Mouse (Mus musculus) R1 (cell line): ENCODE results near the gene Pde4d.

Experiments
- DNase-seq: peaks from one replicate; pipeline ENCODE4 v3.0.0-alpha.2; 2018; ENCODE audit warnings: low read depth, low spot score

Gene Pde4d

DNA sequence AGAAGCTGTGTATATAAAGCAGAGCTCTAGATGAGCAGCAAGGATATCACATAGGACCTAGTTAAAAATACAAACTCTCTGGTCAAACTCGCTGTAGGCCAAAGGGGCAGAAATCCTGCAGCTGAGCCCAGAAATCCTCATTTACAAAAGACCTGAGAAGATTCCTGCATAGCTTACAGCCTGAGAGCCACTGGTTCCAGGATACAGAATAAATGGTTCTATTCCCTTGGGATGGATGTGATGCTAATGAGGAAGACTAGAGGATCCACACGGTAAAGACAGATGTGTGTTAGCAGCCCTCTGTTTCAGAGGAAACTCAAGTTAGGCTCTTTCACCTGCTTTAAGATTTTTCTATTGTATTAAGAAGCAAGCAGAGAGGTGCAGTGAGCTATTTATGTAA lies 1041.1 kb downstream of the Pde4d start:
- DNase-seq, result no peak

DNA sequence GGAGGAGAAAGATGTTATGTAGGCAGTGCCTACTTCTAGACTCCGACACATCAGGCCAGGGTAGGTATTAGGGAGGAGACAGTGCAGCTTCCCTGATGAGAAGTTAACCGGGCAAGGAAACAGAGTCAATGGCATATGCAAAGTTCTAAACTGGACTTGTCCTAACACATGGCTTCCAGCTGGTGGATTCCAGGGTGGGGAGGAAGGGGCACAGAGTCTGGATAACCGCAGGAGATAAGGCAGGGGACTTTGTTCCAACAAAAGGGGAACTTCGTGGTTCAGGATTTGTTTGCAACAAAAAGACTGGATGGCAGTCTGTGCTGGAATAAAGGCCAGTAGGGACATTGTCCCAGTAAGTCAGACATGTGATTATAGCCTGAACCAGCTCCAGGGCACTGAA lies 1042.1 kb downstream of the Pde4d start:
- no peak for DNase-seq

DNA sequence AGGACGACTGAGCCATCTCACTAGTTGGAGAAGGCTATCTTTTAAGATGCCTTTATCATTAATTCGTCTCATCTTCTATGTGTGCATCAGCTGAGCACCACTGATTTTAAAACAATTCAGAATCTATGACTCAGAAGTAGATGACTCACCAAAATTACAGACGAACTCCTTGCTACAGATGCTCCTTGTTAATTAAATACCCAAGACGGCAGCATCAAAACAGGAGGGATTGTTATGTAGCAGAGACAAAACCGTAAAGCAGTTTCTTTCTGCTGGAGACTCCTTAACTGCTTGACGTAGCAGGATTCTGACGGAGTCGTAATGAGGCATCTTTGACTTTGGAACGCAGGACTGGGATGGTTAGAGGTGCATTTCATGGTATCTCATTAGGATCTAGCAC lies 1050.6 kb downstream of the Pde4d start:
- DNase-seq, result no peak

DNA sequence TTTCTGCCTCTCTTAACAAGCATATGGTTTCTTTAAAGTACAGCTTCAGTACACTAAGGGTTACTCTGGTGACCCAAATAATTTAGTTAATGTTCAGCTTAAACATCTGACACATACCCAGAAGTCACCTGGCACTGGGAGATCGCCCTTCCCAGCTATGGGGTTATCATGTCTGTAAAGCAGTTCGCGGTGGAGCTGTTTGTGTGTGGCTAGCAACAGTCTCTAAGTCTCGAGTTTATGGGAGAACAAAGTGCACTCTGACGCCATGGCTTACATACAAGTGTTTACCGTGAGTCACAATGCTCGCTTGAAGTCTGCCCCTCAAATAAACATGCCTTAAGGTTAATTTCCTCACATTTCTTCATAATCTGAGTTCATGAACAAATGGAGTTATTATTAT lies 1053.0 kb downstream of the Pde4d start:
- DNase-seq, result no peak

DNA sequence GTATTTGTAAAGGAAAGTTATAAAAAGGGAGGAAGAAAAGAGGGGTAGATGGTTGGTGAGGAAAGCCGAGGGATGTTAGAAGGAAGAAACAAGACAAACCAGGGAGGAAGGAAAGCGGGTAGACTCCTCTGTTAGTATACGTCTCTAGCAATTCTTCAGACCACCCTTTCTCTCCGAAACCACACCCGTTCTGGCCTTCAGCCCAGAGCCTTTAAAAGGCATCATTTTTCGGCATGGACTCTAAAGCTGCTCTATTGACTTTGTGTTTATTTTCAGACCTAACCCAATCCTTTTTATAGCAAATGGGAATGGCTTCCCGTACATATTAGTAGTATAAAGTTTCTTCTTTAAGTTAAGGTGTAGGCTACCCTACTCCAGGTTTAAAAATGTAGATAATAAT lies 1057.0 kb downstream of the Pde4d start:
- DNase-seq, result no peak

DNA sequence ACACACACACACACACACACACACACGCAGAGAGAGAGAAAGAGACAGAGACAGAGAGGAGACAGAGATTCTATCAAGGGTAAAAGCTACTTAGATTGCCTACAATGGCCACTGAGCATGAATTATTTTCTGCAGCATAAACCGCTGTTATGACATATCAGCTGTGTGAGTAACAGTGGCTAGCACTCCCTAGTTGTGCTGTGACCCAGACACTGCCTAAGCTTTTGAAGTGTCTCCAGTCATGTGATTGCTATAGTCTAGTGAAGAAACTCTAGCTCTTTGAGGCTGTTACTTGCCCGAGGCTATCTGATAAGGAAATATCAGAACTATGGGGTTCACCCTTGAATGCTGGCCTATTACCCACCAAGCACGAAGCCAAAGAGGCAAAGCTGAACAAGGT lies 1058.7 kb downstream of the Pde4d start:
- no peak for DNase-seq

DNA sequence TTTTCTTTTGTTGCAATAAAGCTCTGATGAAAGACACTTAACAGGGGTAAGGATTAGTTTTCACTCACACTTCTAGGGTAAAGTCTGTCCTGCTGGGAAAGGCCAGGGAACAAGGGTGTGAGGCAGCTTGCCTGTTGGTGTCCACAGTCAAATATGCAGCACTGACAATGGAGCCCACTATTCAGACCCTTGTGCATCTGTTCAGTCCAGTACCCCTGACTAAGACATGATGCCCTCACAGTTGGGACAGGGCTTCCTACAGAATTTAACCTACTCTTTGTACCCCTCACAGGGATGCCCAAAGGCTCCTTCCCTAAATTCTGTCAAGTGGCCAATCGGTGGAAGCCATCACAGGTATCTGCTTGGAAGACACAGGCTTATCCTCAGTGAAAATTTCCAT lies 1068.4 kb downstream of the Pde4d start:
- no peak for DNase-seq

DNA sequence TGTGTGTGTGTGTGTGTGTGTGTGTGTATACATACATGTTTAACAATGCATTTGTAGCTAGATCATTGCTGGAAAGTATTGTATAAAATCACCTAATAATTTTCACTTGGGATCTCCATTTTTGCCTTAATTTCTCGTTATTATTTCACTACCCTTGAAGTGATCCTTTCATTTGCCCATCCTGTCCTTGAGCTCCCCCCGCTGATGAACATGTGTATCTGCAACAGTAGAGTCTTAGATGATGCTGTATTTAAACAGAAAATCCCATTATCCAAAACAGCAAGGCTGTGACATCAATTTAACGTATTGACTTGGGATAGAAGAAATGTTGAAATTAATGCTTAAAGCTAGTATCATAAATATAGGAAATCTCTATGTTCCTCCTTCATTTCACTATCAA lies 1069.7 kb downstream of the Pde4d start:
- peak; percentile 28 for DNase-seq

DNA sequence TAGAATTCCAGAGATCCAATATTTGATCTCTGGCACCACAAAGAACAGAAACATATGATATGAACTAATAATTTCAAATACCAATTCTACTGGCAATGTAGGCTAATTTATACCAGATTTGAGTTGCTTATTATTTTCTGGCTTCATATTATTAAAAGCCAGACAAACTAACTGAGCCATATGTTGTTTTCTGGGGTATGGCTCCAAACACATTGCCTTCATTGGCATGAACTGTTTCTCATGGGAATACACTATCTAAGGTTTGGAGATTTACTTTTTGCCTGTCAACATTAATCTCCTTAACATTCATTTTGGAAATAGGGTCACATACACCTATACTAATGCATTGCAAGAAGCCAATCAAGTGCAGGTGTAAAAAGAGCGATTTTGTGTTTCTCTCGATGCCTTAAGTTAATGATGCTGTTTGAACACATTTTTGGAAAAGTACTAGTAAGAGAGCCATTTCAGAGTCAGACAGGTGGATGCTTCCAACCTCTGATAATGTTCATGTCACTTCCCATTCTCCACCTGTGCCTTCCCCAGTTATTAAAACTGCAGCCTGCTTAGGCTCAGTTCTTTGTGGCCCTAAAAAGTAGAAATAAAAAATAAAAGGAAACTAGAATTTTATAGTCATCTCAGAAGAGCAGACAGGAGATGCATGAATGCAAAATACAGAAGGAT lies 1070.4 kb downstream of the Pde4d start:
- DNase-seq, result no peak

DNA sequence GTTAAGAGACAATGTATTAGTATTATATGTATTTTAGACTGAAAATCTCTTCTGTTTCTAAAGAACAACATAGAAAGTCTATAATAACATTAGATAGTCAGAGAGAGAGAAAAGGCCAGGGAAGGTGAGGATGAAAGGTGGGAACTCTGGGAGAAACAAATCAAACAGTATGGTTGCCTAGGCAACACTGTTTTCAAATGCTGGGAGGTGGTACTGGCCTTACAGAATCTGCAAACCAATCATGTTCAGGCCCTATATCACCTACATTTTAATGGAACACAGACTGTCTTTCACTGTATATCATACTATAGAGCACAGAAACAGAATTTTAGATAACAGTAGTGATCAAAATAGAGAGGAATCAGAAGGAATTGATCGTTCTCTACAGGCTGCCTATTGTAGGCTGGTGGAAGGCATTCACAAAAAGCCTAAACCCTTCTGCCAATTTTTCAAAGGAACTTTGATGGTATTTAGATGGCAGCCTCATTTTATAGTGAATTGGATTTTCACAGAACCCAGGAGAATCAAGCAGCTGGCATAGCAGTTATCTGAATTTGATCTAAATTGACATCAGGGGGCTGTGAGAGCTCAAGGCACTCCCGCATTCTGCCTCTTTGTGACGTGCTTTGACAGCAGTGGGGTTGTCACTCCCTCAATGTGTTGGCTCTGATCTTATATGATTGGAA lies 1084.2 kb downstream of the Pde4d start:
- no peak for DNase-seq

DNA sequence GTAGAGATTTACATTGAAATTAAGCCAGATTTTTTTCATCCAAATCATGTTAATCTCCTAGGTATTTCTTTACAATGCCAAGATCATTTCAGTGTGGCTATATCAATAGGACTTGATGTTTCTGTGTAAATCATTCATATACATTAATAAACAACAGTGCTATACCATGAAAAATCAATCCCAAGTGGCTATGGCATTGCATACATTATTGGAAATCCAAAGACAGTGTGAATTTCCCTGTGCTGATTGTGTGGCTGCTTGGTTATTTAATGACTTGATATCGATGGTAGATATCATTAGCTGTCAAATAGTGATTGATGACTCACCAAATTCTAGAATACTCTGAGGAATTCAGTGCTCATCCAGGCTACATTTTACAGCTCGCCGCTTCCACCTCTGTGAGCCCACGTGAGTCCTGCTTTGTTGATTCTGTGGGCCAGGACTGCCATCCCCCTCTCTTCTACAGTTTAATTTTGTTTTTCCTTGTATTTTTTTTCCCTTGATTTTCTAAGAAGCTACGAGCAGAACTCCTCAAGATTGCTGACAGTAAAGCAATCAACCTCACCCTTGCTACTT lies 1085.0 kb downstream of the Pde4d start:
- DNase-seq, result no peak

DNA sequence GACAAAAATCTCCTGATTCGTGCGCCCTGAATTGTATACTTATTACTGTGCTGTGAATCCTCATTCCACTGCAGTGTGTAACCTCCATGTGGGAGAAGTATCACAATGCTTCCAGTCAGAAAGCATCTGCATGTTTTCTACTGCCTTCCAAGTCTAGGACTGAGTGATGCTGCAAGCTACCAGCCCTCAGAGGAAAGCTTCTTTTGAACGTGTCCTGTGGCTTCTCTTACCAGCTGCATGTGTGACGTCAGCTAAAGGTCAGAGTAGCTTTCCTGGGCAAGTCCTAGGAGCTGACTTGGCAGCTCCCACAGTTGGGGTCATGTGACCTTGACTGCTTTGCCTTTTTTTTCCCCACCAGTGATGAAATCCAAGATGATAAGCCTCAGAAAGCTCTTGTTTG lies 1086.9 kb downstream of the Pde4d start:
- DNase-seq, result no peak

DNA sequence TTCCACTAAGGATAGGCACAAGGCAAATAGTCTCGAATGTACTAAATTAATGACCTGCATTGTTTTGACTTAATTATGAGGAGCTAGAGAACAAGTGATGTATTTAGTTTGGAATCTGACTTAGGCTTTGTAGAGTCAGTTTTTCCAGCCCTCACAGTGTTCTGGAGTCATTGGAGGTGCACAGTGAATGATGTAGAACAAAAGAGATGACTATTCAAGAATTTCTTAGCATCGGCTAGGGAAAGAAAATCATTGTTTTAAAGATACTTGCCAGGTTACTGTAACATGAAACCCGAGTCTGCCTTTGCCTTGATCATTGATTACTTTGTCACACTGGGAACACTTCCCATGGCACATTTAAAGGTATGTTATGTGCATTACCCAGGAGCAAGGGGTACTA lies 1089.6 kb downstream of the Pde4d start:
- DNase-seq, result no peak

DNA sequence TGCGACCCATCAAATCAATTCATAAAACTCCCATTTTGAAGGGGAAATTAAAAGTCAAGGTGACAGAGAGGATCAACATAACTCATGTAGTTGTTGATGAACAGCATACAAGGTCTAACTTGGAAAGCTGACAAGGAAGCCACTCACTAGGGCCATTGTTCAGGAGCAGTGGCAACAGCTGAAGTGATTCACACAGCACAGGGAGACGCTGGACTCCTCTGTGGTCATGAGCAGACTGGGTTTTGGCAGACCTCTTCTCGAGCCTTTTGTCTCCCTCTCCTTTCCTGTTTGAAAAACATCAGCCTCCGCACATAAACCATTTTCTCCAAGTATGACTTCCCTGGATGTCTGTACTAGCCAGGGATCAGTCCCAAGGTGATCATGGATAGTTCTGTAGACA lies 1094.9 kb downstream of the Pde4d start:
- DNase-seq, result no peak

DNA sequence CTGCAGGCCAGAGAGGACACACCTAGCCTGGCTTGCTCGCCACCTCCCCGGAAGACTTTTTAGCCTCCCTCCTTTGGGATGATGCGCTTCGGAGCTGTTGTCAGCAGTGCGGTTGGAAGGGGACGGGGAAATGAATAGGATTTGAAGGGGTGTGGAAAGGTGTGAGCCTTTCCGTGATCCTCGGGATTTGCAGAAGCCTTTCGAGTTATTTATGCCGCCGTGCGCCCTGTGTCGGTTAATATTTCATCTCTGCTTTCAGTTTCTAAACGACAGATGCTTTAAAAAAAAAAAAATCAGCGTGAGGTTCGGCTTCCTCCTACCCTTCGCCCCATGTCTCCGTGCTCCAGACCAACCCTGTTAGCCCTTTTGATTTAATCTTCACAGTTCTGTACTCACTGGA lies 1096.6 kb downstream of the Pde4d start:
- DNase-seq, result no peak

DNA sequence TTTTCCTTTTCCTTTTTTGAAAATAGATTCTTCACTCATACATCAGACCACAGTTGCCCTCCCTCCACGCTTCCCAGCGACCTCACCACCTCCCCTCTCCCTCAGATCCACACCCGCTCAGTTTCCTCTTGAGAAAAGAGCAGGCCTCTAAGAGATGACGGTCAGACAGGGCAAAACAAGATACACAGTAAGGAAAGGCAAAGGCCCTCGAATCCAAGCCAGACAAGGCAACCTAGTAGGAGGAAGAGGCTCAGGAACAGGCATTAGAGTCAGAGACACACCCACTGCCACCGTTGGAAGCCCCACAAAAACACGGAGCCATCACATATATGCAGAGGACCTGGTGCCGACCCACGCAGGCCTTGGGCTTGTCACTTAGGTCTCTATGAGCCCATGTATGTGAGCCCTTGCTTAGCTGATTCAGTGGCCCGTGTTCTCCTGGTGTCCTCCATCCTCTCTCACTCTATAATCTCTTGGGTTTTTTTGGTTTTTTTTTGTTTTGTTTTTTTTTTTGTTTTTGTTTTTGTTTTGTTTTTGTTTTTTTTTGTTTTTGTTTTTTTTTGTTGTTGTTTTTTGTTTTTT lies 1097.3 kb downstream of the Pde4d start:
- DNase-seq, result peak; percentile 21

DNA sequence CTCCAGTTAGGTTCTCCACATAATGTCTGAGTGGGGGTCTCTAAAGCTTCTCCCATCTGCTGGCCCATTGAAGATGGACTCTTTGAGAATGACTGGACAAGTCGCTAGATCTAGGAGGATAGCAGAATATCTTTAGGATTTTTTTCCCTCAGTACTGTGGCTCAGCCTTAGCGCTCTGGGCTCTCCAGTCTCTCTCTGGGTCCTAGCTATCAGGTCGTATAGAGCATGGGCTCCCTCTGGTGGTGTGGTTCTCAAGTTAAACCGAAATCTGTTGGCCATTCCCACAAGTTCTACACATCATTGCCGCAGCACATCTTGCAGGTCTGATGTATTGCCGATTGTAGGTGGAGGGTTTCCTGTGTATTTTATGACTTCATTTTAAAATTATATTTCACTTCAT lies 1098.0 kb downstream of the Pde4d start:
- peak; percentile 92 for DNase-seq

DNA sequence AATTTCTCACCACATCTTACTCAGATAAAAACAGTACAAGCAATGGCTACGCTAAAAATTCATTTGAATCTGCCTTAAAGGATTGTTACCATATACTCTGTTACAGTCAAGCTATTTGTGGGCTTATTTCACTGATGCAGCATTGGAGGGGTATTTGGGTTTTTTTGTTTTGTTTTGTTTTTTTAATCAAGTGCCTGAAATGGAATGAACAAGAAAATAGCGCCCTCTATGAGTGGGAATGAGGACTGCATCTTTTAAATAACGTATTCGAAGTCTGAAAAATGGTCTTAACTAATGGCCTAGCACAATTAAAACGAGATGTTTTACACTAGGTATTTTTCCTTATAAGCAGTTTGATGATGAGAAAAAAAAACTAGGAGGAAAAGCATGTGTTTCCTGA lies 1098.5 kb downstream of the Pde4d start:
- DNase-seq, result peak; percentile 65

DNA sequence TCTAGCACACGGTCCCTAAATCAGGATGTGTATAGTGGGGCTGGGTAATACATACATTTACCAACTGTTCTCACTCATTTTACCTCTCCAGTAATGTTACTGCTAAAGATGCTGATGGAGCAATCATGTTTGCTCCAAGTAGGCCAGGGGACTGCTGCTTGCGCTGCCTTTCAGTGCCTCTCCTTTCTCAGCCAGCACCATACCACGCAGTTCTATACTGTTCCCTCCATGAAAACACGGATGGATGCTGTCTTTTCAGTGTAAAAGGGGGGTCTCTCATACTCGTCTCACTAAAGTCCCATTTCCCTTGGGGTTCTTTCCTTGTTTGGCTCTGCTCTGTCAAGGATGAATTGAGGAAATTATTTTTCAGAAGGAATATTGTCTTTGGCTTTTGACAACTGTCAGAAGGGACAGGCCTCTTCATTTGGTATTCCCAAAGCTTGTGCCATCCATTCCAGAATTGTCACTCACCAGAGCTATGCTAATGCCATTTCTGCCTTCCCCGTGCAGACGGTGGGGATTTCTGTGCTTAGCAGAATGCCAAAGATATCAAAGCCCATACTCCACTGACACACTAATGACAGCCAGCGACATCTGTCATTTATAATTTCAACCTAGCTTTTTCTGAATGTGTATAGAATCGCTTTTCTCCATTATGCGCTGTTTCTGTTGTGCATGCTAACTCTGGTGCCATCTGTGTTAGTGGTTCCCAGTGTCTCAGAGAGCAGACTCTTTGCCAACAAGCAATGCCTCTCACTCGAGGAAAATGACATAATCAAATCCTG lies 1099.2 kb downstream of the Pde4d start:
- DNase-seq, result no peak

DNA sequence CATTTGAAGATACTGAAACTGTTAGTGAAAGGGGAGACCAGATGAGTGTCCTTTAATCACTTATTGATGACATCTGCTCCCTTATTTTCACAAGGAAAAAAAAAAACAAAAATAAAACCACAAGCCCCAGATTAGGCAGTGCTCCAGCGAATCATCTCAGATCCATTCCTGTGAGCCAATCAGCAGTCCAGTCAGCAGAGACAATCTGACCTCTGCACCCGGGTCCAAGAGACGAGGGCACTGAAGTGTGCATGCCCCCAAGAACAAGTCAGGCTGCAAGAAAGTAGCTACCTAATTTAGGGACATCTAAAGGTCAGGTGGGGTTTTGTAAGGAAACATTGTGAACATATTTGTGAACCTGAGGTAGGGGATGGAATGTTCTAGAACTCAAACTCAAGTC lies 1102.1 kb downstream of the Pde4d start:
- no peak for DNase-seq

DNA sequence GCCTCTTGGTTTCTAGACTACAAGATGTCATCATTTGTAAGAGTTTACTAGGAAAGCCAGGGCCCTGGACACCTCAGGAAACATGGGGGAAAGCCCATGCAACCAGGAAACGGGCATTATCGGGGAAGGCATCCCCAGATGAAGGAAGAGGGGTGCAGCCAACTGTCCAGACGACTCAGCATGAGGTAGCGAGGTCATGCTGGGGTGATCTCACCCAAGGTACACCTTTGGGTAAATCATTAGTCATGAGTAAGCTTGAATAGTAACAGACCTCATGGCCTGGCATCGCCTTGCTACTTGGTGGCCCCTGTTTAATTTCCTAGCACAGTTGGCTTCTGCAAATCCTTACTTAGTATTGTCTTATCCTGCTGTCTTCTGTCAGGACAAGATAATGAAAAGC lies 1105.8 kb downstream of the Pde4d start:
- DNase-seq, result no peak

DNA sequence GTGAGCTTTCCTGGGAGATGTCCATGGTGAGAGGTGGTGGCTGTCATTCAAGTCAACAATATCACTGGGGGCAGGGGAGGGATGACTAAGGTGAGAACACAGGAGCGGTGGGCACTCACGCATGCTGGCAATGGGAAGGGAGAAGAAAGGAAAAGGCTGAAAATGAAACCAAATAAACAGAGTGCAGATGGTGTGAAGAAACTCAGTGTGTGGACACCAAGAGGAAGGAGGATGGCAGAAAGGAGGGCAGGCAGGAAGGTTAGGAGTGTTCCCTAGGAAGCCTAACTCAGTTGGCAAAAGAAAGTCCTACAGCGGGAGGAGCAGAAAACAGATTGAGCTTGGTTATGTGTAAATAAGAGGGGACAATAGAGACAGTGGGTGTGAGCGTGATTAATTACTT lies 1107.1 kb downstream of the Pde4d start:
- no peak for DNase-seq
